Mouse (Mus musculus) testis, adult 2 months (tissue): ENCODE measurements around the gene Sycp3.

Source experiments
- CTCF ChIP-seq: fragments of 200-500 bp; IDR thresholded peaks from 2 replicates; pipeline ENCODE4 v1.5.1; 2012; ENCODE audit warnings: low read depth, mild to moderate bottlenecking, inconsistent platforms, low read length, moderate library complexity; ENCODE audit not compliant: control insufficient read depth, insufficient read depth, insufficient replicate concordance
- POLR2A ChIP-seq: fragments of 200-500 bp; IDR thresholded peaks from 2 replicates; pipeline ENCODE4 v1.6.1; 2012; ENCODE audit warnings: low read depth, mild to moderate bottlenecking, inconsistent platforms, low read length, moderate library complexity; ENCODE audit not compliant: control insufficient read depth

GRCm38 (mm10) chr10:88494959-88495587 is 35.7 kb downstream of the Sycp3 start:
- TF ChIP-seq CTCF, result no peak
- TF ChIP-seq POLR2A, result no peak
